Mouse (Mus musculus) spleen, adult 10 weeks (tissue): ENCODE measurements around the gene Gm5916. TPM values are rescaled to one million over a fixed set of nuclear protein-coding genes. Genes with fewer than 3 reads are reported as not detected.

ENCODE experiments used
- polyA plus RNA-seq: library from polyadenylated mRNA; stranded (reverse); fragments of 350-450 nt; fragmentation: Illumina TruSeq; extraction: RNeasy Lipid Tissue Mini Kit (QIAGEN cat#74804); gene quantifications from one replicate; pipeline ENCODE4 v1.2.3, GENCODE M21; 2015; ENCODE audit warnings: low replicate concordance; ENCODE audit not compliant: insufficient read depth

The Gm5916 gene
- polyA plus RNA-seq: not detected

GRCm38 (mm10) chr9:36128679-36129078, at the start of gene Gm5916:
Gm5916 (minus strand) TSS chr9:36128779.

Other genes with a start within 250 kb of the Gm5916 start
- not detected for gene 9230113P08Rik, start 220.4 kb downstream of the Gm5916 start, polyA plus RNA-seq